Mouse (Mus musculus) intestine, postnatal 0 days (tissue): Measurements from ENCODE around the gene Ccdc24. TPM values are rescaled to one million over a fixed set of nuclear protein-coding genes. Genes with fewer than 3 reads are reported as not detected.

Source experiments
- ATAC-seq: fragments of 200-750 bp; cut with Nextera tagmentation; 2 replicates; pipeline ENCODE4 v1.8.0; 2017; ENCODE audit warnings: mild to moderate bottlenecking, moderate TSS enrichment, moderate library complexity
- H3K27ac ChIP-seq: fragments of 300-500 bp; sonication (generic); 2 replicates; pipeline ENCODE4 v1.5.1; 2014; ENCODE audit warnings: mild to moderate bottlenecking, low read depth, low read length, moderate library complexity
- H3K27me3 ChIP-seq: fragments of 300-500 bp; sonication (generic); replicated peaks from 2 replicates; pipeline ENCODE4 v1.6.1; 2014; ENCODE audit warnings: low read length, mixed read lengths; ENCODE audit not compliant: control insufficient read depth, insufficient read depth
- H3K36me3 ChIP-seq: fragments of 300-500 bp; sonication (generic); 2 replicates; pipeline ENCODE4 v1.6.1; 2014; ENCODE audit warnings: mild to moderate bottlenecking, moderate library complexity; ENCODE audit not compliant: control insufficient read depth, insufficient read depth
- H3K4me1 ChIP-seq: fragments of 300-500 bp; sonication (generic); replicated peaks from 2 replicates; pipeline ENCODE4 v1.6.1; 2014; ENCODE audit warnings: antibody characterized with exemption, low read length, mixed read lengths; ENCODE audit not compliant: control insufficient read depth, insufficient read depth
- H3K4me2 ChIP-seq: fragments of 300-500 bp; sonication (generic); replicated peaks from 2 replicates; pipeline ENCODE4 v1.6.1; 2014; ENCODE audit warnings: low read depth, mild to moderate bottlenecking, moderate library complexity
- H3K4me3 ChIP-seq: fragments of 300-500 bp; sonication (generic); 2 replicates; pipeline ENCODE4 v1.5.1; 2014; ENCODE audit warnings: low read depth, low read length
- H3K9ac ChIP-seq: fragments of 300-500 bp; sonication (generic); 2 replicates; pipeline ENCODE4 v1.6.1; 2014; ENCODE audit warnings: mild to moderate bottlenecking, low read depth, low read length
- H3K9me3 ChIP-seq: fragments of 300-500 bp; sonication (generic); 2 replicates; pipeline ENCODE4 v1.6.1; 2016; ENCODE audit warnings: mixed run types; ENCODE audit not compliant: control insufficient read depth
- CTCF ChIP-seq: sonication (generic); IDR thresholded peaks from 2 replicates; pipeline ENCODE4 v1.5.1; 2016; ENCODE audit warnings: low read depth, mild to moderate bottlenecking, control low read depth, antibody characterized with exemption, moderate library complexity
- WGBS: fragments of 180-500 bp; shearing (Covaris S2); extraction: QIAGEN DNeasy Blood & Tissue Kit; methylation state at CpG from one replicate; pipeline ENCODE4 v1.1.7; 2014; 5-methylcytosine and 5-hydroxymethylcytosine counted together
- polyA plus RNA-seq: library from polyadenylated mRNA; unstranded; fragments of >200 nt; fragmentation: Nextera tagmentation; extraction: Ambion mirVana; gene quantifications from 2 replicates; pipeline ENCODE4 v1.2.1, GENCODE M21; 2015

Gene Ccdc24
- polyA plus RNA-seq, 1 experiment from 2014 or later: 0.64 TPM

DNA sequence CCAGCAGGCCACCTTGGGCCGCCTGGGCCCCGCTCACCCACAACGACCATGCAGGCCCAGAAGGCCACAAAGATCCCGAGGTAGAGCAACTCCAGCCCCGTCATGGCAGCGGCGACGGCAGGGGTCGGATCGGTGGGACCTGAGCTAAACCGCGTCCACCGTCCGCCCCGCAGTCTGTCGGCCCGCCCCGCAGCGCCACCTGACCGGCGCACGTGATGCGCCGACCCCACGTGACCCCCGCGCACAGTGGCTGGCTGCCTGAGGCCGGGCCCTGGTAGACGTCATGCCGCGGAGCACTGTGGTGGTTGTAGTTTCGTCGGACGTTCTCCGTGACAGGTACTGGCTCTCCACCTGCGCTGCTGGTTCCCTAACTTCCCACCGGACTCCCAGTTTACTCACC, 14.8 kb upstream of the Ccdc24 start, which contains the start of gene Atp6v0b:
Gene Atp6v0b (minus strand): TSS at position 201 of the 400 bp plus-strand sequence.
- peaks cover 26% of the 10 kb centered on the region for H3K36me3 ChIP-seq
- no peaks in the 10 kb centered on the region for H3K9me3 ChIP-seq
- TF ChIP-seq CTCF: no peak
- H3K27me3 ChIP-seq: no peaks in the 10 kb centered on the region
- peak within 1 kb of the TSS; percentile 68 for H3K27ac ChIP-seq
- H3K4me3 ChIP-seq: peak within 1 kb of the TSS; percentile 98
- 0 out of 2 replicates have a peak, but pooled peaks cover 6% of the 10 kb centered on the region for H3K4me1 ChIP-seq
- peak within 1 kb of the TSS; percentile 98 for H3K4me2 ChIP-seq
- peak within 1 kb of the TSS; percentile 89 for H3K9ac ChIP-seq
- under 1% methylated on average over 37 of the region's 37 CpGs for WGBS
- peak; percentile 86 for ATAC-seq

DNA sequence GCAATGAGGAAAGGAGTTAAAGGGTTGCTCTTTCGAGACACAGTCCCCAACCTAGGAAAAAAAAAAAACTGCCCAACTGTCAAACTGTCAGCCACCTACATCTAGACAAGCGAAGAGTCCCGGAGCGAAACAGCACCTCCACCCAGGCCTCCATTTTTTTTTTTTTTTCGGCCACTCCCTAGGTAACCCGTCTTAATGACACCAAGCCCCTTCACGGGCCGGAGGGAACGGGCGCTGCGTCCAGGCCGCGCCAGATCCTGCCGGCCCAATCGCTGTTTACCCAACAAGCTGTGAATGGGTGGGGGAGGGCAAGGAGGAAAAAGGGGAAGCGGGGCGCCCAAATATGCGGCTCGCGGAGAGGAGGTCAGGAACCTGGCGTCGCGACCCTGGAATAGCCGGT, 14.3 kb upstream of the Ccdc24 start:
- peak; percentile 5; the same call in 1 of the 2 replicates for ATAC-seq
- 0 out of 2 replicates have a peak, but pooled peaks cover 6% of the 10 kb centered on the region for H3K4me1 ChIP-seq
- 1% methylated on average over 24 of the region's 24 CpGs for WGBS
- H3K9ac ChIP-seq: peak overlapping the region; percentile 89
- H3K4me3 ChIP-seq: peak overlapping the region; percentile 98
- H3K4me2 ChIP-seq: peak overlapping the region; percentile 98
- H3K27me3 ChIP-seq: no peaks in the 10 kb centered on the region
- peak overlapping the region; percentile 68 for H3K27ac ChIP-seq
- no peaks in the 10 kb centered on the region for H3K9me3 ChIP-seq
- TF ChIP-seq CTCF: no peak
- H3K36me3 ChIP-seq: peaks cover 26% of the 10 kb centered on the region

DNA sequence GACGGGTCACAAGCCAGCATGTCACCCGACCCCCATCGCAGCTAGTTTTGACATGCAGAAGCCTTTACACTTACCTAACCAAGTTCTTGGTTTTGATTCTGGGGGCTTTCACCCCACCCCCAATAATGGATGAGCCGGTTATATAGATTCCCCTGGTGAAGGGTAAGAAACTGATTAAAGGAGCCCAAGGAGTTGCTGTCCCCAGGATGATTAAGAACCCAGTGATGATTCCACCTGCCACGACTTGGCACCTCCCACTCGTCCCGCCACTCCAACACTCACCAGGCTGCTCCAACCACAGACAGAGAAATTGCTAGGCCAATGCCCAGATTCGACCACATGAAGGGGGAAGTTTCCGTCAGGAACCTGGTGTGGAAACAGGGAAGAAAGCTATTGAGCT, 13.6 kb upstream of the Ccdc24 start:
- Histone ChIP-seq H3K4me3 (peak overlapping the region; percentile 98), H3K27ac (no peak overlapping the region), H3K9ac (no peak overlapping the region), H3K27me3 (no peaks in the 10 kb centered on the region), H3K4me1 (0 out of 2 replicates have a peak, but pooled peaks cover 4% of the 10 kb centered on the region), H3K9me3 (no peaks in the 10 kb centered on the region), H3K36me3 (peaks cover 26% of the 10 kb centered on the region), H3K4me2 (peak overlapping the region; percentile 98)
- no peak for TF ChIP-seq CTCF
- no peak for ATAC-seq
- 83% methylated on average over 9 of the region's 9 CpGs for WGBS

DNA sequence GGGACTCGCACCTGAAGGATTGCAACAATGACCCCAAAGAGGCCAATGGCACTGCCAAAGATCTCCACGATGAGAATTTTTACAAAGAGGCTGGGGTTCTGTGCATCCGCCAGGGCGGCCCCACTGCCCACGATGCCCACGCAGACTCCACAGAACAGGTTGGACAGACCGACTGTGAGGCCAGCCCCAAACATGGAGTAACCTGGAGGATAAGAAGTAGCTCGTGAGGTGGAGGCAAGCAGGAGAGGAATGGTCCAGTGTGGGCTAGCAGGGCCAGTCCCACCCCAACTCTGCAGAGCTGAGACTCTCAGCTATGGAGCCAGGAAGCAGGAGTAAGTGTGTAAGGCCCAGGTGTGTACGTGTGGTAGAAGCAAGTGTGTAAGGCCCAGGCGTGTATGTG, 12.7 kb upstream of the Ccdc24 start:
- no peak for TF ChIP-seq CTCF
- ATAC-seq: no peak
- Histone ChIP-seq H3K9me3 (no peaks in the 10 kb centered on the region), H3K27ac (no peak overlapping the region), H3K4me1 (0 out of 2 replicates have a peak, but pooled peaks cover 4% of the 10 kb centered on the region), H3K9ac (no peak overlapping the region), H3K36me3 (peaks cover 25% of the 10 kb centered on the region), H3K4me2 (no peak overlapping the region), H3K27me3 (no peaks in the 10 kb centered on the region), H3K4me3 (no peak overlapping the region)
- WGBS: 95% methylated on average over 10 of the region's 10 CpGs

DNA sequence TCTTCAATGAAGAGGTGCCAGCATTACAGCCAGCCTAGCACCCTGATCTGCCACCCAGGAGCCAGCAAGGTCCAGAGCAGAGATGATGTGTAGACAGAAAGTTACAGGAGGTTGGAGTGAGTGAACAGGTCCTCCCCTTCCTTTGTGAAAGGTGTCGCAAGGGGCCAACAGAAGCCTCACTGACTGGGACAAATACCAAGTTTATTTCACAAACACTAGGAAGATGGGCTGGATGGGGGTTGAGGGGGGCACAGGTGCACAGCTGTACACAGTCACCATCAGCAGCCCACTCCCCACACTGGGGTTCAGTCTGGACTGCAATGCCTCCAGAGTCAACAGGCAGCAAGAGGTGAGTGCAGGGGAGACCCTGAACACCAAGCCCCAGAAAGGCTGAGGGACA, 11.8 kb upstream of the Ccdc24 start:
- 0 out of 2 replicates have a peak, but pooled peaks cover 4% of the 10 kb centered on the region for H3K4me1 ChIP-seq
- H3K9ac ChIP-seq: no peak overlapping the region

DNA sequence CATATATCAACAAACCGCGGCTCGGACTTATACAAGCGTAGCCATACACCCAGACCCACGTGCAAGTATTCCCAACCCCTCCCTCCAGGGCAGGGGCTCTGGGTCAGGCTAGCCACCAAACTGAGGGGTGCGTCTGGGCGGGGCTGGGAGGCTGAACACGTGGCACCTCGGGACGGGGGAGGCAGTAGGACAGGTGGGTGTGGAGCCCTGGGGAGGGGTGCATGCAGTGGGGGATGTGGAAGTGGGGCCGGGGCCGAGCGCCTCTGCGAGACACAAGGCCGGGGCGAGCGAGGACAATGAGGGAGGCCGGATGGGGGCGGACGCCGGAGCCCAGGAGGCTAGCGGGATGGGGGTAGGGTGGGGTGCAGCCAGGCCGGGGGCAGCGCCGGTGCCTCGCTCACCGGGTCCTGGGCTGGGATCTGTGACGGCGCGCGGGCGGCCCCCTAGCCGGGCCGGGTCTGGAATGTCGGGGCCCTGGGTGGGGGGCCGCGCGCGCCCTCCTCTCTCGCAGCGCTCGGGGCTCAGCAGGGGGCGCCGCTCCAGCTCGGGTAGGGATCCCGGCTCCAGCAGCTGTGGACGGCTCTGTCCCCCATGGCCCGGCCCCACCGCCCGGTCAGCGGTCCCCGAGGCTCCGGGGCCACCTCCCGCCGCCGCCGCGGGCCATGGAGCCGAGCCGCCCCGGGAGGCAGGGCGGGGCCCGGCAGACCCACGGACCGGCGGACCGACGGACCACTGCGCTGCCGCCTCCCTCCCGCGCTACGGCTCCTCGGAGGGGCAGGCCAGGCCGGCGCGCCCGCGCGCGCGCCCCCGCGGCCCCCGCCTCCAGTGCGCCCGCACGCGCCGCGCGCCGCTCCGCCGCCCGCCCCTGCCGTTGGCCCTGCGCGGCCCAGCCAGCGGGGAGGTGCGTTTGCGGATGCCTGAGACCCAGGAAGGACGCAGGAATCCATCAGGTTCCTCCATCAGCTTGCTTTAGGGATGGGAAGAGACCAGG, 10.6 kb upstream of the Ccdc24 start, which contains the start of gene B4galt2:
Gene B4galt2 (minus strand): TSS at position 787 of the 991 bp plus-strand sequence.
- WGBS: 3% methylated on average over 71 of the region's 103 CpGs
- Histone ChIP-seq H3K9me3 (no peaks in the 10 kb centered on the region), H3K4me1 (0 out of 2 replicates have a peak, but pooled peaks cover 4% of the 10 kb centered on the region), H3K27ac (peak within 1 kb of the TSS; percentile 37; the same call in 1 of the 2 replicates), H3K9ac (peak within 1 kb of the TSS; percentile 57), H3K27me3 (no peaks in the 10 kb centered on the region), H3K4me3 (peak within 1 kb of the TSS; percentile 57), H3K4me2 (peak within 1 kb of the TSS; percentile 86), H3K36me3 (peaks cover 18% of the 10 kb centered on the region)
- ATAC-seq: peak; percentile 12; the same call in 1 of the 2 replicates
- TF ChIP-seq CTCF: peak; percentile 54

More for the DNA sequence above, 11.8 kb upstream of the Ccdc24 start:
- TF ChIP-seq CTCF: no peak
- Histone ChIP-seq H3K27me3 (no peaks in the 10 kb centered on the region), H3K4me3 (peak overlapping the region; percentile 5; the same call in 1 of the 2 replicates), H3K9me3 (no peaks in the 10 kb centered on the region), H3K36me3 (peaks cover 19% of the 10 kb centered on the region), H3K4me2 (no peak overlapping the region), H3K27ac (no peak overlapping the region)
- no peak for ATAC-seq
- WGBS: 91% methylated on average over 1 of the region's 1 CpGs
